Mouse (Mus musculus) R1 (cell line): ENCODE measurements around the gene Nup133.
"Not testable (repeated sequence)": the region's sequence is repeated elsewhere in the genome, so short reads cannot be mapped to it uniquely, and the experiment has no call there.

ENCODE experiments used
- DNase-seq: peaks from one replicate; pipeline ENCODE4 v3.0.0-alpha.2; 2018; ENCODE audit warnings: low read depth, low spot score

Gene Nup133

GRCm38 (mm10) chr8:123948942-123949685, at the start of gene Nup133:
Gene Nup133 (minus strand): TSS chr8:123949265.
- peak; percentile 99 for DNase-seq

DNA sequence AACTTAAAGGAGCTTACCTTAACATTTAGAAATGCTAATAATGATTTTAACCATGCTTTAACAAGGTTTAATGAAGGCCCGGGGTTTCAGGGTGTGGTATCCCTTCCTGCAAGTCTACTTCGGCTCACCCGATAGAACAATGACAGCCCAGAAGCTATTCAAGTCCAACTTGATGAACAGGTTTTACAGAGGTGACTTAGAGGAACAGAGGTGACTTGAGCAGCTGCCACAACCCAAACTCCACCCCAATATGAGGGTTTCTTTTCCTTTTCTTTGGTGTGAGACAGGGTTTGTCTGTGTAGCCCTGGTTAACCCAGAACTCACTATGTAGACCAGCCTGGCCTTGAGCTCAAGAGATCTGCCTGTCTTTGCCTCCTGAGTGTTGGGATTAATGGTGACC, 44.9 kb upstream of the Nup133 start:
- DNase-seq: peak; percentile 96

DNA sequence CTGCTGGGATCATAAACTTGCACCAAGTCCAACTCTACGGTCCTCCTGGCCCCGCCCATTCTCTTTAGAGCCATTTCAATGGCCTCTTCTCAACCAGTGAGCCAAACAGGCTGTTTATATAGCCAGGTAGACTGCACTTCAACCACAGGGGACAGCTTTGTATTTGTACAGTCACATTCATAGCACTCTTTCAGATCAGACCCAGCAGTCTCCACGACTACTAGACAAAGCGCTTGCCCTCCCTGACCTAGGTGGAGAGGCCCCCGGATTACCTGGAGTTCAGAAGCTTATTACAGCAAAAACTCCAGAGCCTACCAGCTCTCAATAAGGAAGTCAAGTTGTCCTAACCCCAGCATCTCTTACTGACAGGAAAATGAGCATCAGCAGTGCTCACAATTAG, 44.5 kb upstream of the Nup133 start:
- DNase-seq: peak; percentile 87

- DNase-seq: no peak
Measured at GRCm38 (mm10) chr8:123992587-123992986, 43.5 kb upstream of the Nup133 start.

DNA sequence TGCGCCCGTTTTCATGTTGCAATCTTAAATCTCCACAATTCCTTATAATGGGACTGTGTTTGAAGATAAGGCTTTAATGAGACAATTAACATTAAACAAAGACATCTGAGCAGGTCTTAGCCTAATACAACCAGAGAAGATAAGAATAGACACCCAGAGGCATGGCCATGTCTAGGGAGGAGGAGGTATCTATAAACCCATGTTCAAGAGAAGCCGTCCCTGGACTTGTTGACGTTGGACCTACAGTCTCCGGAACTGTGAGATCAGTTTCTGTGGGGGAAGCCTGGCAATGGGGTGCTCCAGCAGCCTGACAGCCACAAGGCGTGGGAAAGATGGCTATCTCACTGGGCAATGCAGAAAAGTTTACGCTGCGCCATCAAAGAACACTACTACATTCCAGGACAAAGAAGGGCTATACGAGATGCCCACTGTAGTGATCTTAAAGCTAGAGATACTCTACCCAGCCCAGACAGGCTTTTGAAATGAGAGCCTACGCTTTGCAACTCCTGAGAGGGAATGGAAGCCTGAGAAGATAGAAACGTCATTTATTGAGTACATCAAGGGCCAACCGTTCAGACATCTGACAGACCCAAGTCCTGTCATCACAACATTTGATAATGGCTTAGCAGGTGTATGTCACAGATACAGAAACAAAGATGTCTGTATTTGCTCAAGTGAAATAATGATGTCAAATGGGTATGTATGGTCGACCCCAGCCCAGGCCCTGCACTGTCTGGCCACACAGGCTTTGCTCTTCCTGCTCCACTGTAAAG, 41.4 kb upstream of the Nup133 start:
- no peak for DNase-seq

DNA sequence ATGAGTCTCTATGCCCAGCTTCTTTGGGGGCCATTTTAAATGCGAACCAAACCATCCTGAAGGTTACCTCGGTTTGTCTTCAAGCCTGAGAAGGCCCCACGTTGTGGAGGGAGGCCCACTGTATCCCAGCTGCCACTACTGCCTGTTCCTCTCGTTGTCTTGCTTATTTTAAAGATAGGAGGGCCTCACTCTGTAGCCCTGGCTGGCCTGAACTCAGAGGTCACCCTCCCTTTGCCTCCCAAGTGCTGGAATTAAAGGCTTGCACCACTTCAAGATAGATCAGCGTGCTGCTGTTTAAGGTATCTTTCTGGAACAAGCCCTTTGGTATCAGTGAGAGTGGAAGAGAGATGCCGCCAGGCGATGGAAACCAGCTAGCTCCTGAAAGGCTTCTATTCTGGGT, 40.1 kb upstream of the Nup133 start:
- DNase-seq: no peak

DNA sequence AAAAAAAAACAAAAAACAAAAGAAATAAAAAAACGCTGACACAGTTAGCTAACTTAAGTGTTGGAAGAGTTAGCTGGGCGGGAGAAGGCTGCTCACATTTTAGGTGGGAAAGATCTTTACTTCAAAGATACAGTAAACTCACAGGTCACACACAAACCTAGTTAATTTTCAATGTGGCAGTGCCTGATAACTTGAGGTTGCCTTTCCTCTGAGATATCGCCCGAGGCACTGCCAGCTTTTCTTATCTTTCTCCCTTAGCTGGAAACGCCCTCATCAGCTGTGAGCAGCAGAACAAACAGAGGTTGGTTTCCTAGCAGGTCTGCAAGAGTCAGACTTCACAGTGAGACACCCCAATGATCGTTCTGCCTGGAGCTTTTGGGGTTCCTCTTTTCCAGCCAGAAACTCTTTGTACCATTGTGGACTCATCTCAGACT, 39.6 kb upstream of the Nup133 start:
- DNase-seq: no peak

DNA sequence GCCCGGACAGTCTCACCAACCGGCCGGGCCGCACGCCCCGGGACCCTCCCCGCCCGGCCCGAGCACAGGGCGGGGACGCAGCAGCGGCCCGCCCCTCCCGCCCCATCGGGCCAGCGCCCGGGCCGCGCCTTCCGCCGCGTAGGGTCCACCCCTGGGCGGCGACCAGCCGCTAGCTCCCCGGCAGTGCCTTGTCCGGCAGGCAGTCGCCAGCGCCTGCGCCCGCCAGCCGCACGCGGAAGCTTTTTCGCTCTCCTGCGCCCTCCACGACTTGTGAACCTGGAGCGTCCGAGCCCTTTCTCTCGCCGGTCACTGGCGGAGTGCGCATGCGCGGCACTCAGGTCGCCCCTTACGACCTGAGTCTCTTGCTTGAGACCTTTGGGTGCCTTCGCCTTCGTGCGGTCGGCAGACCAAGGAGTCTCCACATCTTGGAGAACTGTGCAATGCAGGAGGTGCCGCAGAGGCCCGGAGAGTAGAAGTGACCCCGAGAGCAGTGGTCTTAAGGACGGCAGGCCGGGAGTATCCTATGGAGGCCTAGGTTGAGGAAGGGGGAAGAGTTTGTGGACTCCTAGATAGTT, 33.8 kb upstream of the Nup133 start, which contains the start of gene Abcb10:
Gene Abcb10, minus strand, starts transcription at position 297 of the 575 bp plus-strand sequence.
- DNase-seq: peak; percentile 90

DNA sequence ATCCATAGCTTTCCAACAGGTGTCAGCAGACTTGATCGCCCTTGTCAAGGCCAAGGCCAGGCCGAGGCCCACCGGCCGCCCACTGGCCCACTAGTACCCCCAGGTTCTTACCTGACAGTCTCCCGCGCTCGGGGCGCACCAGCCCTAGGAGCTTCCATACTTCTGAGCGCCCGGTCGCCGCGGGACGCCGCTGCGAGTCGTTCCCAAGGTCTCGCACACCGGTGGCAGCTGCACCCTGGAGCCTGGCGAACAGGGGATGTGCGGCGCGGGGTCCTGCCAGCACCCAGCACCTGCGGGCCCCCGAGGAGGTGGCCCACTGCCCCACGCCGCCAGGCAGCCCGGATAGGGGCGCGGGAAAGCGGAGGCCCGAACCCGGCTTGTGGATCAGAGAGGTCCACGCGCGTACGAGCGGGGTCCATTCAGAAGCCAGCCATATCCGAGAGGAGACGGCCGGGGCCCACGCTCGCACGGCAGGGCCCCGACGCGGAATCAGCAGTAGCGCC, 33.3 kb upstream of the Nup133 start:
- DNase-seq: no peak

DNA sequence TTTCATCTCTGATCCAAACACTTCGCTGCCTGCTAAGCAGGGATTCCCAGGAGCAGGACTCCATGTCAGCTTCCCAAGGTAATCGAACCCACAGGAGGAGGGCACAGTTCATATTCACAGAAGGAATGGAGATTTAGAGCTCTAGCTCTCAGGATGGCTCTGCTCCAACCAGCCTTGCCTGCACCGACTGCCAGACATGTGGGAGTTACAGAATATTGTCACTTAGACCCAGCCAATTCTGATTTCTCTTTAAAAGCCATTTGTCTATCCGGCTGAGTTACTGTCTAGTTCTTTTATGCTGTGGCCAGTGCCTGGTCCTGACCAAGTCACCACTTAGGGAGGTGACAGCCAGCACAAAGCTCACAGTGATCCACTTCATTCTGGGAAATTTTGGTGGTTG, 32.6 kb upstream of the Nup133 start:
- DNase-seq: no peak

DNA sequence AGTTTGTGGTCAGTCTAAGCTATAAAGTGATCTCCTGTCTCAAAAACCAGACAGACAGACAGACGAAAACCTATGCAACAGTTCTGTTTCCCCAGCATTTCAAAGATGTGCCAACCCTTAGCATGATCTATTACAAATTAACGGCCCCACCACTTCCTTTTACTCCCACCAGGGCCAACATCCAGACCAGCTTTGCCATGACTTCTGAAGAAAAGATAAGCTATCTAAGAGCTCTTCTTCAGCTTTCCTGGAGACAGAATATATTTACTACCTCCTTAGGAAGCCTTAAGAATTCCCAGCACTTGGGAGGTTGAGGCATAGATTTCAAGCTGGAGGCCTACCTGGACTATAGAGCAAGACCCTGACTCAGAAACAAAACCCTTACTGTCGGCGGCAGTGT, 31.2 kb upstream of the Nup133 start:
- DNase-seq: no peak

- DNase-seq: no peak
Measured at GRCm38 (mm10) chr8:123978926-123979325, 29.9 kb upstream of the Nup133 start.

- peak; percentile 41 for DNase-seq
Measured at GRCm38 (mm10) chr8:123978166-123978838, 29.2 kb upstream of the Nup133 start.

- no peak for DNase-seq
Measured at GRCm38 (mm10) chr8:123977499-123977898, 28.4 kb upstream of the Nup133 start.

DNA sequence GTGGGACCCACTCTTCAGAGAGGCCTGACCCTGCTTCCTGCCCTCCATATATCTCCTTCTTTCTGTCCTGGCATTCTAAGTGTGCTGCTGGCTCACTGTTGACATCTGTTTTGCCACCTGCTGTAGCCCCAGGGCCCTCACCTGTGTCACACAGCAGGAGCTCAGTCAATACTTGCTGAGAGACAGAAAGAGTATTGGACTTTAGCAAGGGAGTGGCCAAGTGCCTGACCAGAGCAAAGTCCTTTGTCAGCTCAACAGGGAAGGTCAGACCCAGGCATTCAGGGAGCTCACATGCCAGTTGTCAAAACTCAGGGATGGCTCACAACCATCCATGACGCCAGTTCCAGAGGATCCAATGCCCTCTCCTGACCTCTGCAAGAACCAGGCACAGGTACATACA, 24.4 kb upstream of the Nup133 start:
- DNase-seq: no peak

- DNase-seq: peak; percentile 42
Measured at GRCm38 (mm10) chr8:123966896-123967295, 17.8 kb upstream of the Nup133 start.

DNA sequence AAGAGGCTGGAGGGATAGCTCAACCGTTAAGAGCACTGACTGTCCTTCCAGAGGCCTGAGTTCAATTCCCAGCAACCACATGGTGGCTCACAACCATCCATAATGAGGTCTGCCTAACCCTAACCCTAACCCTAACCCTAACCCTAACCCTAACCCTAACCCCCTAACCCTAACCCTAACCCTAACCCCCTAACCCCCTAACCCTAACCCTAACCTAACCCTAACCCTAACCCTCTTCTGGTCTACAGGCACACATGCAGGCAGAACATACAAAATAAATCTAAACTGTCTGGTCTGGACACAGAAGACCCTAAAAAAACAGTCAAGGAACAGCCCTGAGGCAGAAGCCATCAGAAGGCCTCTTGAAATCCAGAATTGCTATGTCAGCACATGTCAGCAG, 12.3 kb upstream of the Nup133 start:
- peak; percentile 33 for DNase-seq

DNA sequence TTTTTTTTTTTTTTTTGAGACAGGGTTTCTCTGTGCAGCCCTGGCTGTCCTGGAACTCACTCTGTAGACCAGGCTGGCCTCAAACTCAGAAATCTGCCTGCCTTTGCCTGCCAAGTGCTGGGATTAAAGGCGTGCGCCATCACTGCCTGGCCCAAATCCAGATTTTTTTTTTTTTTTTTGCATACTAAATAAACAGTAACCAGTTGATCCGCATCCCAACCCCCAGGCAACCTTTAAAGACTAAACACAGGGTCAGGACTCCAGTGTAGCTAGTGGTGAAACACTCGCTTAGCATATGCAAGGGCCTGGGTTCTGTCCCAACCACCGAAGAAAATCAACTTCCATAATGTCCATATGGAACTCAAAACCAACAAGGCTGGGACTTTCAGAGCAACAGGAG, 11.5 kb upstream of the Nup133 start:
- not testable (repeated sequence) for DNase-seq

DNA sequence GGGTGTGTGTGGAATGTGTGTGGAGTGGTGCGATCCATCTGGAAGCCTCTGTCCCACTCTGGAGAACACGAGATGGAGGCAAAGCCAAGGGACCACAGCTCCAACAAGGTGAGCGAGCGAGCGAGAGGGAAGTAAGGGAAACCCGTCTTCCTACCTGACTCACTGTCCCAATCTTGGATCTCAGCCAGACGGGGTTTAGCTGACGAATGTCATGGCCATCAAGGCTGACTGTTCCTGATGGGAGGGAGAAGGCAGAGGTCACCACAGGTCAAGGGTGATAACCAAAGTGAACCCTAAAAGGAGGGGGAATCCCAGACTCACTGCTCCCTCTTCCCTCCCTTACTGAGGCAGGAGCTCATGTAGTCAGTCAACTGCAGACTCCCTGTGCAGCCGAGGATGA, 11.0 kb upstream of the Nup133 start:
- DNase-seq: no peak

DNA sequence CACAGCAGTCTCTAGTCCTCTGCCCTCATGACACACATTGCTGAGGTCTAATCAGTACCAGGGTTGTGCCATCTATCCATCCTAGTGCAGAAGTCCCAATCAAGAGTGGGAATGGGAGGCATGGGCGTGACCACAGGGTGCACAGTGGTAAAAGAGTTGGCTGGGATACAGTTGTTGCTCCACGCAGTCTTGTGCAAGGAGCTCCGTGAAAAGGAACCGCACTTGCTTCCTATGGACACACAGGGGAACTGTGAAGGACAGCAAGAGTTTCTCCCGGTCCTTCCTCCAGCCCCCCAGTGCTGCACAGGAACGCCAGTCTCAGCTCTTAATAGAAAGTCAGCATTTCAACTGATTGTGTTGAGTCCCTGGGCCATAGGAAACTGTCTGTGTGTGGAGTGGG, 10.4 kb upstream of the Nup133 start:
- DNase-seq: no peak

DNA sequence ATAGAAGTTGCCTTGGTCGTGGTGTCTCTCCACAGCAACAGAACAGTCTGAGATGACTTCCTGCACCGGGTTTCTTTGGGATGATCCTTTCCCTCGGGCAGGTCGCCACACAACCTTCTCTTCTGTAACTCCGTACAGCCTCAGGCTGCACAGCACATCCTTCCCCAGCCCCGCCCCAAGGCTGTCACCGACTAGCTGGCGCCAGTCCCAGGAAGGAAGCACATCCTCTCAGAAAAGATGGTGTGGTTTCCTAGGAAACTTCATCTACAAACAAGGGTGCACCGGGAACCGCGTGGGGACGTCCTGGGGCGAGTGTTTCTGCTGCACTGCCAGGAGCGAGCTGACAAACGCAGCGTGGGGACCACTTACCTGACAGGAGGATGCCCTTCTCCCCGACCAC, 9.1 kb upstream of the Nup133 start:
- no peak for DNase-seq

- DNase-seq: no peak
Measured at GRCm38 (mm10) chr8:123954246-123954645, 5.2 kb upstream of the Nup133 start.
